Mouse (Mus musculus): ENCODE measurements around the gene Tex33. TPM values are rescaled to one million over a fixed set of nuclear protein-coding genes. Genes with fewer than 3 reads are reported as not detected.

The Tex33 gene
- total RNA-seq, 2 experiments from 2014 or later: not detected

DNA sequence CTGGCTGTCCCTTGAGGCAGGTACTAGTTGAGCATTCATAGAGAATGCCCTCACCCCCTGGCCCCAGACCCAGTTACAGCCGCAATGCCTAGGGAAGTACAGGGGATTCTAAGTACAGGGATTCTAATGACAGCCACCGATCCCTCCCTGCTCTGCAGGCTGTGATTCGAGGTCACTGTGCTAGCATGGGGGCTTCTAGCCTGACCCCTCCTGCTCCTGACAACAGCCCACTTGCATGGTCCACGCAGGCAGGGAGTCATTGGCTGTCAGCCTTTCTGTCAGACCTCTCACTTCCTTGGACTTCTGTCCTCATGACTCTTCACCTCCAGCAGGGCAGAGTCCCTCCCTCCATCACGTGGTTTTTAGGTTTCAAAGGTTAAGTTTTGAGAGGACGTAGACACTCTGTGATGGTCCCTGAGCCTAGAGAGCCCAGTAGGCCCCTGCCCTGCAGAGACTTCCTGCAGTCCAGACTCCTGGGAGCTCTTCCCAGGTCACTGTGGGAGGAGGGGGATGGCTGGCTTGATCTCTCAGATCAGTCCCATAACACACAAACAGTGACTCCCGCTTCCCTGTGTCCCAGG is 35.9 kb upstream of the Tex33 start:
- TF ChIP-seq CTCF (IDR thresholded peaks at IDR 0.05): no peak
- Histone ChIP-seq H3K4me3 (no peak overlapping the region), H3K27ac (no peak overlapping the region)
- no peak for DNase-seq (ENCODE audit: extremely low spot score in 1 of 2, low spot score in 2 of 2)
- intact Hi-C loops (cut with DNase I): loop anchor here (5.0 to 10.0 kb wide), 2 partner anchors 254 to 283 kb away; partner anchors contain the start of gene Elfn2

DNA sequence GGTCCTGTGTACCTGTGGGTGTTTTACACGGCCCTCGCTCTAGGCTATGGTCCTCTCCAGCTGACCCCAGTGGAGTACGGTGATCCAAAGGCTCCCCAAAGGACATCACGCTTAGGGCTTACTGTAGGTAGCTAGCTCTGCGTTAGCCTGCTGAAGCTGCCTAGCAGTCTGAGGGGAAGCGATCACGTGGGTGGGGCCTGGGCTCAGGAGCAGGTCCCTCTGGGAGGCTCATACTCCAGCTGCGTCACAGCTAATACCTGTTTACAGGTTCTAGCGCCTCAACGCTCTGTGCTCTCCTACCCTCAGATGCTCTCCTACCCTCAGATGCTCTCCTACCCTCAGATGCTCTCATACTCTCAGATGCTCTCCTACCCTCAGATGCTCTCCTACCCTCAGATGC is 35.2 kb upstream of the Tex33 start:
- DNase-seq (ENCODE audit: extremely low spot score in 1 of 2, low spot score in 2 of 2): no peak
- Histone ChIP-seq H3K27ac (no peak overlapping the region; the same call in 1 of the 2 replicates), H3K4me3 (no peak overlapping the region; the same call in 1 of the 2 replicates)
- intact Hi-C loops (cut with DNase I): loop anchor here (5.0 to 10.0 kb wide), 2 partner anchors 254 to 284 kb away; partner anchors contain the start of gene Elfn2
- TF ChIP-seq CTCF (IDR thresholded peaks at IDR 0.05): no peak

GRCm38 (mm10) chr15:78429871-78430622 is 34.3 kb upstream of the Tex33 start:
- DNase-seq (ENCODE audit: extremely low spot score in 1 of 2, low spot score in 2 of 2): no peak
- peak overlapping the region; percentile 96 for H3K27ac ChIP-seq

DNA sequence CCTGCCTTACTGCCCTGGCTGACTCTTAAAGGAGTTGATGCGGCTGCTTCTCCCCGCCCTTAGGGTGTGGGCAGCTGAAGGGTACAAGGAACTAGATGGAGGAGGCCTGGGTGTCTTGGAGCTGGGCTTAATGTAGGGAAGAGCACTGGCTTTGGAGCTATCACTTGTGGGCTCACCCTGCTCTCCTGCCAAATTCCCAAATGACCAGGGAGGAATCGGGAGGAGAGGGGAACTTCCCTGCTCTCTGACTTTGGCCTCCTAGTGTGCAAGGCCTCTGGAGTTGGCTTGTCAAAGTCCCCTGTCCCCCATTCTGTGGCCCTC is 33.4 kb upstream of the Tex33 start:
- TF ChIP-seq CTCF (IDR thresholded peaks at IDR 0.05): no peak
- intact Hi-C loops (cut with DNase I): loop anchor here (10.0 kb wide), 1 partner anchor 454 kb away; the partner anchor contains the start of gene Eif3d
- no peak for DNase-seq (ENCODE audit: extremely low spot score in 1 of 2, low spot score in 2 of 2)
- H3K4me3 ChIP-seq: peak overlapping the region; percentile 89
- H3K27ac ChIP-seq: peak overlapping the region; percentile 96

More at GRCm38 (mm10) chr15:78429871-78430622, 34.3 kb upstream of the Tex33 start:
- intact Hi-C loops (cut with DNase I): loop anchor here (5.0 to 10.0 kb wide), 3 partner anchors 253 to 455 kb away; partner anchors contain the start of genes Eif3d and Elfn2
- H3K4me3 ChIP-seq: peak overlapping the region; percentile 89
- no peak for TF ChIP-seq CTCF (IDR thresholded peaks at IDR 0.05)

- DNase-seq (ENCODE audit: extremely low spot score in 1 of 2, low spot score in 2 of 2): peak; percentile 81 to 85
- intact Hi-C loops (cut with DNase I): loop anchor here (10.0 kb wide), 1 partner anchor 454 kb away; the partner anchor contains the start of gene Eif3d
- H3K4me3 ChIP-seq: peak within 1 kb of the TSS; percentile 89
- TF ChIP-seq CTCF (IDR thresholded peaks at IDR 0.05): no peak
- peak within 1 kb of the TSS; percentile 96 for H3K27ac ChIP-seq
Measured at GRCm38 (mm10) chr15:78428391-78429138, 32.9 kb upstream of the Tex33 start, which contains the start of gene Kctd17. Gene Kctd17, plus strand, starts transcription at chr15:78428564.

DNA sequence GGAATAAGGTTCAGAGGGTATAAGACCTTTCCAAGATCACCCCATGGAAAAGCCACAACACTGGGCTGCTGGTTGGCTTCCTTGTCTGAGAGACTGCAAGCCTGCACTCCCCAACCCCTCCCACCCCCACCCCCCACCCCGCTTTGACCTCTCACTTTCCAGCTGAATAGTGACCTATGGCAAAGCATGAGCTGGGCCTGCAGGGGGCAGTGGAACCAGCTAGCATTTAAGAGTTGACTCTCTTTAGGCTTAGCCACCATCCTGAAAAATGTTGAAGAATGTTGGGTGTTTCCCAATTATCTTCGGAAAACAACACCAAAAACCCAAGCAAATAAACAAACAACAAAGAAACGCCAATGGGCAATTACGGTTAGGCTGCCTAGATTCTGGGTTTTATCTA is 29.5 kb upstream of the Tex33 start:
- H3K27ac ChIP-seq: no peak overlapping the region
- DNase-seq (ENCODE audit: extremely low spot score in 1 of 2, low spot score in 2 of 2): no peak
- intact Hi-C loops (cut with DNase I): loop anchor here (10.0 kb wide), 1 partner anchor 450 kb away; the partner anchor contains the start of gene Eif3d
- no peak; the same call in 1 of the 2 replicates for TF ChIP-seq CTCF (IDR thresholded peaks at IDR 0.05)
- no peak overlapping the region for H3K4me3 ChIP-seq

- intact Hi-C loops (cut with DNase I): loop anchor here (10.0 kb wide), 1 partner anchor 450 kb away; the partner anchor contains the start of gene Eif3d
- no peak overlapping the region for H3K27ac ChIP-seq
- no peak overlapping the region for H3K4me3 ChIP-seq
- no peak for DNase-seq (ENCODE audit: extremely low spot score in 1 of 2, low spot score in 2 of 2)
- TF ChIP-seq CTCF (IDR thresholded peaks at IDR 0.05): no peak
Measured at GRCm38 (mm10) chr15:78424507-78424906, 28.8 kb upstream of the Tex33 start.

GRCm38 (mm10) chr15:78422046-78422956 is 26.6 kb upstream of the Tex33 start:
- DNase-seq (ENCODE audit: extremely low spot score in 1 of 2, low spot score in 2 of 2): peak; percentile 82 to 90
- TF ChIP-seq CTCF (IDR thresholded peaks at IDR 0.05): peak; percentile 91
- Histone ChIP-seq H3K27ac (no peak overlapping the region), H3K4me3 (no peak overlapping the region)
- intact Hi-C loops (cut with DNase I): loop anchor here (1.0 to 10.0 kb wide), 3 partner anchors 67 to 448 kb away; partner anchors contain the start of gene Eif3d

- TF ChIP-seq CTCF (IDR thresholded peaks at IDR 0.05): no peak
- intact Hi-C loops (cut with DNase I): loop anchor here (10.0 kb wide), 1 partner anchor 446 kb away; the partner anchor contains the start of gene Eif3d
- H3K27ac ChIP-seq: no peak overlapping the region
- H3K4me3 ChIP-seq: no peak overlapping the region
- no peak for DNase-seq (ENCODE audit: extremely low spot score in 1 of 2, low spot score in 2 of 2)
Measured at GRCm38 (mm10) chr15:78420395-78420794, 24.7 kb upstream of the Tex33 start.

- no peak for DNase-seq (ENCODE audit: extremely low spot score in 1 of 2, low spot score in 2 of 2)
- Histone ChIP-seq H3K27ac (no peak overlapping the region), H3K4me3 (no peak overlapping the region)
- intact Hi-C loops (cut with DNase I): no loop called here
- no peak for TF ChIP-seq CTCF (IDR thresholded peaks at IDR 0.05)
Measured at GRCm38 (mm10) chr15:78416937-78417336, 21.2 kb upstream of the Tex33 start.
